Mouse (Mus musculus): ENCODE measurements around the gene Xpnpep2.

- no peak for TF ChIP-seq POLR2A (IDR thresholded peaks at IDR 0.05; ENCODE audit: insufficient read length, low read depth)
- TF ChIP-seq CEBPB (IDR thresholded peaks at IDR 0.05; ENCODE audit: insufficient read depth, poor library complexity, severe bottlenecking), result no peak
- no peak for TF ChIP-seq TCF12 (IDR thresholded peaks at IDR 0.05; ENCODE audit: insufficient read depth, poor library complexity, severe bottlenecking)
- TF ChIP-seq USF1 (IDR thresholded peaks at IDR 0.05; ENCODE audit: low read depth), result no peak
- no peak for TF ChIP-seq MYOG (IDR thresholded peaks at IDR 0.05; ENCODE audit: control insufficient read depth in 1 of 3, insufficient read depth in 1 of 3, insufficient read length in 2 of 3, low read depth in 2 of 3)
Measured at GRCm38 (mm10) chrX:48141481-48141880, 33.0 kb downstream of the Xpnpep2 start.
